Mouse (Mus musculus): ENCODE results near the gene Tnfaip8l3.

Tnfaip8l3 gene

DNA sequence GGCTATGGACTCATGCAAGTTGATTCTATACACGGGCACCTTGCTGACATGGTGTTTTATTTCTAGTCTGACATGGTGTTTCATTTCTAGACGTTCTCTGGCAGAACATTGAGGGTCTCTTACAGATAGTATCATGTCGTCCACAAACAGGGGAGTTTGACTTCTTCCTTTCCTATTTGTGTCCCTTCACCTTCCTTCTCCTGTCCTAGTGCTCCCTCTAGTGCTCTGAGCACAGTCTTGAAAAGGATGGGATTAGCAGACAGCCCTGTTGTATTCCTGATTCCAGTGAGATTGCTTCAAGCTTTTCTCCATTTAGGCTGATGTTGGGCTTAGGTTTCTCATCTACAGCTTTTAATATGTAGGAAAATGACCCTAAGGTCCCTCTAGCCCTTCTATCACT, 81.2 kb downstream of the Tnfaip8l3 start:
- DNase-seq: peak; percentile 50

DNA sequence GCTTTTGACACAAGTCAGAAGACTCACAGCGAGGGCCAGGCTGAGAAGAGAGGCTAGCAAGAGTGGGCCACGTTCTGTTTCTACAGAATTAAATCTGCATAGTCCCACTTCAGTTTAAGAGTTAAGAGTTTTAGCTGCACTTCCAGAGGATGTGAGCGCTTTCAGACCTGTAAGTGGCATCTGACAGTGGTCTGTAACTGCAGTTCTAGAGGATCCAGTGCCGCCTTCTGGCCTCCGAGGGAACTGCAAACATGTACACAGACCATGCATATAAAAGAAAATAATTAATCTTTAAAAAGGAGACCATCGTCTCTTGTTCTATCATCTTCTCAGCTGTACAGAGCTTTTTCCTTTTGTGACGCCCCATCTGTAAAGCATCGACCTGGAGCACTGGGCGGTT, 83.3 kb downstream of the Tnfaip8l3 start:
- peak; percentile 78 for DNase-seq

GRCm38 (mm10) chr9:53975122-53975518, 93.1 kb downstream of the Tnfaip8l3 start, which contains the start of gene Elmod1:
TSS of gene Elmod1 (minus strand) at chr9:53975301.
- peak; percentile 58 for DNase-seq

DNA sequence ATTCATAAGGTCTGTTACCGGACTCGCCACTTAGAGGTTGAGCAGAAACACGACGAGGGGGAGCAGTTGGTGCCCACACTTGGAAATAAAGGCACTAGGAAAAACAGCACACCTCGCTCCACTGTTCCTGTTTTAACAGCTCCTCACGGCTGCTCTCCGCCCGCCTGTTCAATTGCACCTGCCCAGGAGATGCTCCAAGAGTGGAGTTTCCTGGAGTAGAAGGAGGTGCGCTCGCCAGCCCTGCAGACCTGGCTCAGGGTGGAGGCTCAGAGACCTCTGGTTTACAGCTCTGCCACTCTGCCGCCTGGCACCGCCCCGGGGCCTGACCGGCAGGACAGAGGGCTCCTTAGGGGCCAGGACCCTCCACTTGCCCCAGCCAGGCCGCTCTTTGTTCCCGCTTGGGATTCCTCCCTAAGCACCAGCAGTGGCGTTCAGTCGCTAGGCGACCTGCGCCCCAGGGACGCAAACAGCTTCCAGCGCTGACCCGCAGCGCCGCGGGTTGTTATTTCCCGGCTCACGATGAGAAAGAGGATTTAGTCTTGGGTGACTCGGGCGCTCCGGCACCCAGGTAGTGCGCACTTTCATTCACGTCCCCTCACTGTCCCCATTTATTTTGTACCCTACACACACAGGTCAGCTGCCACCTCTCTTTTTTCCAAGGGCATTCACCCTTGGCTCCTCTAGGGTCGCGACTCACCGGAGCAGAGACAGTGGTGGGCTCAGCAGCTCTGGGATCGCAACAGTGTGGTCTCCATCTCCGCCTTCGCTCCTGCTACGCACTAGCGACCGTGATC, 93.7 kb downstream of the Tnfaip8l3 start:
- peak; percentile 13 for DNase-seq

- DNase-seq: no peak
These were observed 94.3 kb downstream of the Tnfaip8l3 start for GRCm38 (mm10) chr9:53973929-53974327.

Data from kidney, postnatal 10 days (tissue).